8 mouse cellular contexts compared by ENCODE assay signal in the genomic region with DNA sequence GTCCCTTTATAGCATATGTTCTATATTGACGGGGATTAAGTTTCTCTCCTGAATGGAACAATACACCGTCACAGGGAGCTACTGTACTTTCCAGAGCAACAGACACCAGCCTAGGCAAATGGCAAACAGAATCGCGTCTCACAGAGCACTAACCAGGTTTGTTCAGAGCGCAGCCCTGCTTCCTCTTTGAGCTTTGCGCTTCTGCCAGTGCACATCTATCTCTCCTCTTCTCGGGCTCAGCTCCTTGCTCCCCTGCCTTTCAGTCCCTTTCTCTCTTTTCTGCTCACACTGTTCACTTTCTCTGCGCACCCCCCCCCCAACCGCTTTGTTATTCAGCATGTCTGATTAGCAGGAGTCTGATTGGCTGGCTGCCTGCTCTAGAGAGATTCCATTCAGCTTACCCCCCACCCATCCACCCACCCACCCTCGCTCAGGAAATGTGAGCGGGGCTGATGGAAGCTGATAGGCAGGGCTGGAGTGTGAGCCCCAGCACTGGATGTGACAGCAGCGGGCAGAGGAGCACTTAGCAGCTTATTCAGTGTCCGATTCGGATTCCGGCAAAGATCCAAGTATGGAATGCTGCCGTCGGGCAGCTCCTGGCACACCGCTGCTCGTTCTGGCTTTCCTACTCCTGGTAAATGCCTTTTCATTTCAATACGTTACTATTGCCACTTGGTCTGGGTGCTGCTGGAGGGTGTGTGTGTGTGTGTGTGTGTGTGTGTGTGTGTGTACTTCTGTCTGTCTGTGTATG.
A peak's percentile ranks its signal among the peaks of the same experiment; 100 is the strongest.
DNase-seq lines count a peak whose midpoint lies in the region; ATAC-seq and TF ChIP-seq lines count a peak whose summit lies in the region.

No protein-coding gene starts in this region.

- no peaks in the 10 kb centered on the region for H3K36me3 ChIP-seq in hindbrain, embryonic 16.5 days (ENCODE audit: control insufficient read depth, insufficient read depth, low read length)
- H3K36me3 ChIP-seq in lung, postnatal 0 days (ENCODE audit: insufficient read depth, low read length), result no peaks in the 10 kb centered on the region

- peak overlapping the region; percentile 81 for H3K27ac ChIP-seq in gastrocnemius, adult 2 months
- H3K27ac ChIP-seq in hindbrain, embryonic 16.5 days (ENCODE audit: low read depth, low read length), result peak overlapping the region; percentile 46
- no peak overlapping the region for H3K27ac ChIP-seq in lung, postnatal 0 days (ENCODE audit: low read length)

- intact Hi-C loops in gastrocnemius, adult 2 months (cut with DNase I), result no loop called here

- H3K9ac ChIP-seq in hindbrain, embryonic 16.5 days (ENCODE audit: low read depth, low read length), result peak overlapping the region; percentile 58
- no peak overlapping the region for H3K9ac ChIP-seq in lung, postnatal 0 days (replicated peaks; ENCODE audit: low read depth)

- peak overlapping the region; percentile 62 for H3K4me3 ChIP-seq in gastrocnemius, adult 2 months
- peak overlapping the region; percentile 52 for H3K4me3 ChIP-seq in hindbrain, embryonic 16.5 days (ENCODE audit: low read length)
- H3K4me3 ChIP-seq in lung, postnatal 0 days (ENCODE audit: low read depth, low read length), result peak overlapping the region; percentile 38

- no peaks in the 10 kb centered on the region for H3K9me3 ChIP-seq in hindbrain, embryonic 16.5 days (ENCODE audit: control insufficient read depth, low read length)
- H3K9me3 ChIP-seq in lung, postnatal 0 days (ENCODE audit: low read length), result no peaks in the 10 kb centered on the region

- no peaks in the 10 kb centered on the region; the same call in 1 of the 2 replicates for H3K4me1 ChIP-seq in hindbrain, embryonic 16.5 days (ENCODE audit: control insufficient read depth, insufficient read depth, low read depth, low read length)
- no peaks in the 10 kb centered on the region for H3K4me1 ChIP-seq in lung, postnatal 0 days (ENCODE audit: insufficient read depth, low read depth, low read length)

- no peak for TF ChIP-seq CTCF in gastrocnemius, adult 2 months (IDR thresholded peaks at IDR 0.05)
- no peak for TF ChIP-seq CTCF in lung, postnatal 0 days (IDR thresholded peaks at IDR 0.05)

- ATAC-seq in hindbrain, embryonic 16.5 days, result peak; percentile 98
- ATAC-seq in lung, postnatal 0 days, result peak; percentile 75

- TF ChIP-seq EP300 in lung, postnatal 0 days (IDR thresholded peaks at IDR 0.05), result no peak

- peak overlapping the region; percentile 73 for H3K4me2 ChIP-seq in hindbrain, embryonic 16.5 days (ENCODE audit: low read length)
- H3K4me2 ChIP-seq in lung, postnatal 0 days (replicated peaks; ENCODE audit: low read depth, low read length), result peak overlapping the region; percentile 64

- no peaks in the 10 kb centered on the region for H3K27me3 ChIP-seq in hindbrain, embryonic 16.5 days (replicated peaks; ENCODE audit: control insufficient read depth, insufficient read depth, low read length)
- H3K27me3 ChIP-seq in lung, postnatal 0 days (replicated peaks; ENCODE audit: insufficient read depth, low read length), result 0 out of 2 replicates have a peak, but pooled peaks cover 6% of the 10 kb centered on the region

- peak; percentile 10 for DNase-seq in NIH3T3 (ENCODE audit: low read depth)
- peak; percentile 25 to 67 for DNase-seq in cerebellum, postnatal 4 days (ENCODE audit: low spot score in 2 of 2)
- DNase-seq in gastrocnemius, adult 2 months, result peak; percentile 73
- DNase-seq in layer of hippocampus, postnatal 36 days, result peak; percentile 27 to 42
- peak; percentile 49 for DNase-seq in lung, postnatal 0 days (ENCODE audit: low spot score)
- DNase-seq in ovary, postnatal 36 days (ENCODE audit: low spot score), result peak; percentile 33
- DNase-seq in natural killer cell, adult 2 months (ENCODE audit: low spot score in 2 of 2), result no peak

- WGBS in hindbrain, embryonic 16.5 days, result 0% methylated on average over 20 of the region's 20 CpGs
- WGBS in lung, postnatal 0 days, result under 1% methylated on average over 19 of the region's 20 CpGs

Comparison
In these comparisons a context has a peak if more than half of its experiments do, and no peak if none do; other contexts are left out.
1. DNase-seq: peak in NIH3T3 (single experiment), cerebellum, postnatal 4 days (2 of 2), gastrocnemius, adult 2 months (single experiment), layer of hippocampus, postnatal 36 days (2 of 2), lung, postnatal 0 days (single experiment) and ovary, postnatal 36 days (single experiment); none in natural killer cell, adult 2 months (0 of 2).
2. Peak in every context shown above with its lines, with median percentiles within 50 percentile points of each other: H3K4me3 ChIP-seq.